Mouse (Mus musculus): ENCODE data around the gene Fbxo28.

Fbxo28 gene

DNA sequence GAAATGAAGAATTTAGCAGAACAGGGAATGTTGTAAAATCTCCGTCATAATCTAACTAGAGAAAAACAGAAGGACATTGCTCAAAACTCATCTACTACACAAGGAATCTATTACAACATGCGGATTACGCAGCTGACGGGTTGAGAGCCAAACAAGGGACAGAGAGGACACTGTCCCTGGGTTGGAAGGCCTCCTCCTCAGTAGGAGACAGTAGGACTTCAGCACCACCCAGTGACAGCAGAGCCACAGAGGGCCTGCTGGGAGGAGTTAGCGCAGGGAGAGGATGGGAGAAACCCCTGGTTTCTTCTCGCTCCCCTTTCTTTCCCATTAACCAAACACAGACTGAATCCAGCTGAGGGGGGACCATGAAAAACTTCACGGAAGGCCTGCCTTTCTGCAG, 53.6 kb downstream of the Fbxo28 start:
- DNase-seq (ENCODE audit: low spot score), result no peak

GRCm38 (mm10) chr1:182284795-182285194, 56.6 kb downstream of the Fbxo28 start:
- DNase-seq (ENCODE audit: low spot score), result no peak

- DNase-seq (ENCODE audit: low spot score), result peak; percentile 37
Observed at GRCm38 (mm10) chr1:182283231-182283630, 58.2 kb downstream of the Fbxo28 start.

DNA sequence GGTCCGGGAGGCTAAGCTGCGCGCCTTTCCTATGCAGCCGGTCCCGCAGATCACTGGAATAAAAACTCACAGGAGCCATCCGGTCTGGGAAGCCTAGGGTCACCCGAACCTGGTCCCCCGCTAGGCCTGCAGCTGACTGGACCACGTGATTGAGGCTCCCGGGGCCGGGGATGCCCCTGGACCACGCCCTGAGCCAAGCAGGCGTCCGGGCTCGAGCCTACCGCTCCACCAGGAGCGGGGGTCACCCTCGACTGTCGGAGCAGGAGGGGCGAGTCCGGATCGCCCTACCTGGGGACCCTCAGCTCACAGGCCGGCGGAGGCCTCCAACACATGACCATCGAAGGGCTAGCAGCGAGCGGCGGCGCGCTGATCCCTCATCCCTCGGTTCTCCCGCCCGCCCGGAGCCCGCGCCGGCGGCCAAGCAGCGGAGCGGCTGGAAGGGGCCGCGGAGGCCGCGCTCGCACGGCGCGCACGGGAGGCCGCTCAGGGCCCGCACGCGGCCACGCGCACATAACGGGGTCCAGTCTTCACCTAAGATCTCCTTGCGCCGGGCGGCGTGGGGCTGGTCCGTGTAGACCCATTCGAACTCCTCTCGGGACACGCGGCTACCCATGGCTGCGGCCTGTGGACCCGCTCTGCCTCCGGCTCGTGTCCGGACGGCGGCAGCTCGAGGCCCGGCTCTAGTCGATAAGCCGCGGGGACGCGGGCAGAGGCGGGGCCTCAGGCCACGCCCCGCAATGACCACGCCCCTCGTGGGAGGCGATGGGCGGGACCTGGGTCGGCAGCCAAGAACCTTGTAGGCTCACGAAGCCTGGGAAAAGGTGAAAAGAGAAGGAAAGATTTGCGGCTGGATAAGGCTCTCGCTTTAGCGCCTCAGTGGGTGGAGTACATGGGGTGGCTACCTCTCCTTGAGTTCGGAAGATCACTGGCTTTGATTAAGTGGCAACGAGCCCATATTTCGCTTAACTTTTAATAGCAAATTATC, 59.0 kb downstream of the Fbxo28 start, which contains the start of gene Degs1:
Gene Degs1, minus strand, starts transcription at position 714 of the 985 bp plus-strand sequence.
- DNase-seq (ENCODE audit: low spot score), result peak; percentile 95

DNA sequence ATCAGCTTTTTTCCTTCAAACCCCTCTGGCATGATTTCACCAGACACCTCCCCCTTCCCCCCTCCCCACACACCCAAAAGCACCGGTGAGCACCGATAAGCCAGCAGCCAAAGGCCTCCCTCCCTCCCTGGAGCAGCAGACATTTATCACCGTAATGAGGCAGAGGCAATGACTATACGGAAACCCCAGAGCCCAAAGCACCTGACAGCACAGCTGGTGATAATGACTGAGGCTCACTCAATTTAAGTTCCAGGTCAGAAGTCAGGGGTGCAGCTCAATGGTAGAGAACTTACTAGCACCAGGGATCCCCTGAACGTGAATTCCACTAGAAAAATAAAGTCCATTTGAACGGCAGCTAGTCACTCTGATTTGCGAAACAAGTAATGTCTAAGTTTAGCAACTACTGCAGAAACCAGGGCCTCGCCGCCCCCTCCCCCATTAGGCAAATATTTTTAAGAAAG, 60.1 kb downstream of the Fbxo28 start:
- DNase-seq (ENCODE audit: low spot score), result no peak

GRCm38 (mm10) chr1:182280577-182280976, 60.9 kb downstream of the Fbxo28 start:
- DNase-seq (ENCODE audit: low spot score), result no peak

DNA sequence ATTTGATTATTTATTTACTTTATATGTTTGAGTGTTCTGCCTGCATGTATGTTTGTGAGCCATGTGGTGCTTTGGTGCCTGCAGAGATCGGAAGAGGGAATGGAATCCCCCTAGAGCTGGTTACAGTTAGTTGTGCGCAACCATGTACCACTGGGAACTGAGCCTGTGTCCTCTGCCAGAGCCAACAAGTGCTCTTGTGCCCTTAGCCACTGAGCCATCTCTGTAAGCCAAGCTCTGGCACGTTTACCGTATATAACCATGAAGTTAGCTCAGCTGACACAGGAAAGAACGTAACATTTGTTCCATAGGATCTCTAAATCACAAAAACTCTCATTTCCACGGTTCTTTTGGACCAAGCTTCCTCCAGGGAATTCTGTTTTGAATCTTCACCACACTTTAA, 61.4 kb downstream of the Fbxo28 start:
- DNase-seq (ENCODE audit: low spot score), result no peak

DNA sequence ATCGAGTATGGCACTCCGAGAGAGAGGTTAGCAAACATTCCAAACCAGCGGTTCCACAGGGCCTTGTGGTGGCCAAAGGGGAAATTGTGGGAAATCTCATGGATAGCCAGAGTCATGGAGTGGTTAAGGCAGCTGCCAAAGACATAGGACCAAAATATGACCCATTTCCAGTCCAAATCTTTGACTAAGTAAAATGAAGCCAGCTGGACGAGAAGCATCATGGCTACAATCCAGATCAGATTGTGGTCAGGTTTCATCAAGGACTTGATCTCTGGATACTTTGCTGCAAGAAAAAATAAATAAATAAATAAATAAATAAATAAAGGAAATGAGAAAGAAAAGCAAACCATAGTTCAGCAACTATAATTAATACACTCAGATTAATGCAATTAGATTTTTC, 62.0 kb downstream of the Fbxo28 start:
- DNase-seq (ENCODE audit: low spot score), result no peak

DNA sequence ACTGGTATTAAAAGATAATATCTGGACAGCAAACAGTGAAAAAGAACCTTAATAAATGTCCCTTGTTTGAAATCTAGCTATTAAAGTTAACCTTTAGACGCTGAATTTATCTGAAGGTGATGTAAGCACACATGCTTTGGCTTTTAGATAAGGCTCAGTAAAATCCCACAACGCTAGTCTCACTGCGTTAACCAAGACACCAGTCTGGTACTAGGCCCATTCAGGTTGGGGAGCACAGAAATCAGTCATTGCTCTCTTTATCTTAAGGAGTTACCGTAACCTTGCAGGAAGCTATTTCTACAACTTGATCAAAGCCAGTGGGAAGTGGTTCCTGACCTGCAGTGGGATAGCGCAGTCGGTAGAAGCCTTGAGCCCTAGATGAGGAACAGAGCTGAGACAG, 66.3 kb downstream of the Fbxo28 start:
- no peak for DNase-seq (ENCODE audit: low spot score)

DNA sequence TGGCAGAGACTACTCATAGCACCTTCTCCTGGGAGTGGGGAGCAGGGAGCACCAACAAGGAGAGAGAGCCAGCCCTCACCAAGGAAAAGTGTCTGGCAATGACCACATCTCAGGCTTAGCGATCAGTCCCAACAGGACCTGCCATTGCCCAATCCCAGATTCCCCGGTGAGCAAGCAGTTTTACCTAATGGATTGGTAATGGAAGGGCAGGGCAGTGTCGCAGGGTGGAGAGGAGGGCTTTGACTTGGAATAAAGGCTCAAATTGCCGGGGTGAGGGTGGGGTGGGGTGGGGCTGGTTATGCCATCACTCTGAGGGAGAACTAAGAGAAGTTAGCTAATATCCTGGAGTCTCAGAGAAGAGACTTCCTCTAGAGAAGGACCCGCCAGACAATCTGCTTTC, 69.8 kb downstream of the Fbxo28 start:
- DNase-seq (ENCODE audit: low spot score), result no peak

- no peak for DNase-seq (ENCODE audit: low spot score)
Observed at GRCm38 (mm10) chr1:182271130-182271529, 70.3 kb downstream of the Fbxo28 start.

DNA sequence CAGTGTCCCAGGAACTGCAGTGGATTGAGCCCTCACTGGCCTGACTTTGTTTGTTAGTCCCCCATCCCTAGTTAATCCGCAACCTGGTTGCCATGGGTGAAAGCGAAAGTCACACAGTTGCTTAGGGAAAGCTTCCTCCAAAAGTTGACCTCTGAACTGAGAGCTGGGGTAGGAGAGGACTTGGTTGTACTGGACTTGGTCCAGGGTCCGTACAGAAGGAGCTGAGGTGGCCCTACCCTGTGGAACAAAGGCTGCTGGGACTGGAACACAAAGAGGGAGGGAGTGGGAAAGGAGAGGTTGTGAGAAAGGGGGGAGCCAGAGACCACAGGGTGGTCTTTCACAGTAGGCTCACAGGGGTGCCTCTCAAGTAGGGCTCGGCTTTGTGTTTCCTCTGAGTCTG, 73.1 kb downstream of the Fbxo28 start:
- no peak for DNase-seq (ENCODE audit: low spot score)

DNA sequence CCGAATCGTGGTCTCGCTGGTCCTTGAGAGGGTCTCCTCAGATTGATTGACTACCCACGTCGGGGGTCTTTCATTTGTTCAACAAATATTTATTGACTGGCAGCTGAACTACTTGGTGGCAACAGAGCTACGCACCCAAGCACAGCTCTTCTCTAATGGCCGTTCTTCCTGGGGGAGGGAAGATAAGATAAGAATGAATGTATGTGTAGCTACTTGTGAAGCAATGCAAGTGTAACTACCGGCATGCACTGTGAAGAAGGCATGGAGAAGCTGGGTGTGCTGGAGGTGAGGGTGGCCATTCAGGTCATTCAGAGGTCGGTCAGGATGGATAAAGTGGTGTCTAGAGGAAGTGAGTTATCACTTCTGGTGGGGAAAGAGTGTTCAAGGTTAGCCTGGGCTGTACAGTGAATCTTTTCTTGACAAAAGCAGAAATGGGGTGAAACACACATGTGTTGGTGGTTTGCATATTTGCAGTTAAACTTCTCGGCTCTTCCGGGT, 75.4 kb downstream of the Fbxo28 start:
- no peak for DNase-seq (ENCODE audit: low spot score)
